Mouse (Mus musculus): ENCODE measurements around the gene Krt81.

Krt81 gene

GRCm38 (mm10) chr15:101463651-101464050, at the start of gene Krt81:
Gene Krt81 (minus strand): TSS chr15:101463751.
- no peak for DNase-seq (ENCODE audit: low spot score)

- DNase-seq (ENCODE audit: low spot score): no peak
Measured at GRCm38 (mm10) chr15:101508247-101508646, 44.7 kb upstream of the Krt81 start.

- DNase-seq (ENCODE audit: low spot score): no peak
Measured at GRCm38 (mm10) chr15:101506896-101507758, 43.6 kb upstream of the Krt81 start.

GRCm38 (mm10) chr15:101497181-101497580, 33.6 kb upstream of the Krt81 start:
- DNase-seq (ENCODE audit: low spot score): no peak

- no peak for DNase-seq (ENCODE audit: low spot score)
Measured at GRCm38 (mm10) chr15:101495266-101495665, 31.7 kb upstream of the Krt81 start.

GRCm38 (mm10) chr15:101494203-101494602, 30.7 kb upstream of the Krt81 start:
- DNase-seq (ENCODE audit: low spot score): no peak

GRCm38 (mm10) chr15:101493713-101494112, 30.2 kb upstream of the Krt81 start:
- no peak for DNase-seq (ENCODE audit: low spot score)

GRCm38 (mm10) chr15:101492718-101493117, 29.2 kb upstream of the Krt81 start:
- no peak for DNase-seq (ENCODE audit: low spot score)

- no peak for DNase-seq (ENCODE audit: low spot score)
Measured at GRCm38 (mm10) chr15:101491431-101491830, 27.9 kb upstream of the Krt81 start, which contains the start of gene Krt83. Gene Krt83 (minus strand): TSS chr15:101491512.

- DNase-seq (ENCODE audit: low spot score): no peak
Measured at GRCm38 (mm10) chr15:101485911-101486635, 22.5 kb upstream of the Krt81 start.

- DNase-seq (ENCODE audit: low spot score): no peak
Measured at GRCm38 (mm10) chr15:101484939-101485338, 21.4 kb upstream of the Krt81 start.

- DNase-seq (ENCODE audit: low spot score): no peak
Measured at GRCm38 (mm10) chr15:101483646-101484045, 20.1 kb upstream of the Krt81 start.

- DNase-seq (ENCODE audit: low spot score): no peak
Measured at GRCm38 (mm10) chr15:101482056-101482455, 18.5 kb upstream of the Krt81 start.

- DNase-seq (ENCODE audit: low spot score): no peak
Measured at GRCm38 (mm10) chr15:101479666-101480060, 16.1 kb upstream of the Krt81 start.

GRCm38 (mm10) chr15:101479007-101479665, 15.6 kb upstream of the Krt81 start:
- peak; percentile 71 for DNase-seq (ENCODE audit: low spot score)

GRCm38 (mm10) chr15:101472952-101473528, 9.5 kb upstream of the Krt81 start, which contains the start of gene Krt86:
Gene Krt86 (plus strand): TSS chr15:101473478.
- no peak for DNase-seq (ENCODE audit: low spot score)

- no peak for DNase-seq (ENCODE audit: low spot score)
Measured at GRCm38 (mm10) chr15:101469093-101469492, 5.5 kb upstream of the Krt81 start.

- DNase-seq (ENCODE audit: low spot score): no peak
Measured at GRCm38 (mm10) chr15:101459283-101459682, 4.3 kb downstream of the Krt81 start.

GRCm38 (mm10) chr15:101458361-101458930, 5.1 kb downstream of the Krt81 start:
- no peak for DNase-seq (ENCODE audit: low spot score)

- DNase-seq (ENCODE audit: low spot score): no peak
Measured at GRCm38 (mm10) chr15:101455891-101456290, 7.7 kb downstream of the Krt81 start.

GRCm38 (mm10) chr15:101455292-101455691, 8.3 kb downstream of the Krt81 start:
- DNase-seq (ENCODE audit: low spot score): no peak

- DNase-seq (ENCODE audit: low spot score): no peak
Measured at GRCm38 (mm10) chr15:101454774-101455173, 8.8 kb downstream of the Krt81 start.
